In genomic region chr10:117764598-117764997, GRCm38 (mm10) we compare ENCODE assay signal across 28 mouse cellular contexts. TPM values are rescaled to one million over a fixed set of nuclear protein-coding genes. Genes with fewer than 3 reads are reported as not detected.
A peak's percentile ranks its signal among the peaks of the same experiment; 100 is the strongest.
DNase-seq lines count a peak whose midpoint lies in the region; ATAC-seq and TF ChIP-seq lines count a peak whose summit lies in the region.
"Had no signal": no experiment of that assay in that cellular context is flagged by ENCODE, and none has a peak within 500 bp of the region (broad histone marks: within the 10 kb centered on the region; RNA-seq: fewer than 3 reads in every experiment).

No protein-coding gene starts in this region.

- TF ChIP-seq CTCF in kidney, adult 2 months (conservative IDR thresholded peaks at IDR 0.05; ENCODE audit: insufficient read depth, insufficient read length, low read depth, low read length): no peak
- TF ChIP-seq CTCF in intestine, postnatal 0 days (IDR thresholded peaks at IDR 0.05; ENCODE audit: low read depth): no peak
- no peak for TF ChIP-seq CTCF in layer of hippocampus, adult 2 months (conservative IDR thresholded peaks at IDR 0.05)

- H3K79me2 ChIP-seq in macrophage (ENCODE audit: inconsistent target): no peaks in the 10 kb centered on the region

- ATAC-seq in kidney, embryonic 14.5 days (ENCODE audit: low FRiP score, low TSS enrichment): no peak
- ATAC-seq in intestine, postnatal 0 days: peak; percentile 92
- ATAC-seq: activated CD4-positive, CD25-positive, alpha-beta regulatory T cell, adult 4 months; forebrain, embryonic 16.5 days; liver, postnatal 0 days; midbrain, embryonic 16.5 days; Patski had no signal

- no peaks in the 10 kb centered on the region; the same call in 1 of the 2 replicates for H3K4me1 ChIP-seq in kidney, adult 2 months (ENCODE audit: control insufficient read depth, insufficient read depth, low read length)
- no peaks in the 10 kb centered on the region for H3K4me1 ChIP-seq in kidney, embryonic 14.5 days (ENCODE audit: control insufficient read depth, insufficient read depth, low read length)
- no peaks in the 10 kb centered on the region for H3K4me1 ChIP-seq in intestine, postnatal 0 days (replicated peaks; ENCODE audit: control insufficient read depth, insufficient read depth, low read length)
- H3K4me1 ChIP-seq: forebrain, embryonic 10.5 days; heart, embryonic 13.5 days; kidney, embryonic 15.5 days; neural tube, embryonic 13.5 days had no signal

- no peak for TF ChIP-seq POLR2A in kidney, adult 2 months (IDR thresholded peaks at IDR 0.05; ENCODE audit: low read depth, low read length)

- peak; percentile 19 for DNase-seq in kidney, adult 2 months
- DNase-seq in 416B (ENCODE audit: low read depth): peak; percentile 28
- DNase-seq in embryo, embryonic 10.5 days (ENCODE audit: low spot score): no peak
- DNase-seq in embryo, embryonic 10 days (ENCODE audit: low spot score): no peak
- no peak for DNase-seq in layer of hippocampus, adult 2 months (ENCODE audit: low spot score in 2 of 2)
- DNase-seq: adrenal gland, postnatal 10 days; B cell, adult 2 months; cerebellum, adult 9-11 months; gastrocnemius, postnatal 14 days; heart, adult 2 months; heart, postnatal 14 days; liver, postnatal 0 days; thymus, adult 2 months; thymus, postnatal 4 days had no signal

- no peak overlapping the region for H3K9ac ChIP-seq in kidney, embryonic 14.5 days (ENCODE audit: low read depth, low read length)
- no peak overlapping the region for H3K9ac ChIP-seq in intestine, postnatal 0 days (ENCODE audit: low read depth, low read length)
- H3K9ac ChIP-seq: heart, embryonic 13.5 days; kidney, embryonic 15.5 days; liver, postnatal 0 days; neural tube, embryonic 13.5 days had no signal

- H3K36me3 ChIP-seq in kidney, adult 2 months (ENCODE audit: control insufficient read depth, insufficient read depth, low read length): no peaks in the 10 kb centered on the region; the same call in 1 of the 2 replicates
- peaks cover 83% of the 10 kb centered on the region for H3K36me3 ChIP-seq in kidney, embryonic 14.5 days (ENCODE audit: control insufficient read depth, insufficient read depth, low read length)
- peaks cover 70% of the 10 kb centered on the region for H3K36me3 ChIP-seq in intestine, postnatal 0 days (ENCODE audit: control insufficient read depth, insufficient read depth)
- H3K36me3 ChIP-seq in macrophage (ENCODE audit: inconsistent target): peaks cover 33% of the 10 kb centered on the region; the same call in 1 of the 2 replicates

- H3K9me3 ChIP-seq in kidney, embryonic 14.5 days (ENCODE audit: control insufficient read depth, low read length): no peaks in the 10 kb centered on the region
- H3K9me3 ChIP-seq in intestine, postnatal 0 days (ENCODE audit: control insufficient read depth): no peaks in the 10 kb centered on the region
- H3K9me3 ChIP-seq: forebrain, embryonic 10.5 days; G1E; heart, embryonic 13.5 days; kidney, embryonic 15.5 days; neural tube, embryonic 13.5 days had no signal

- no peaks in the 10 kb centered on the region for H3K27me3 ChIP-seq in kidney, adult 2 months (replicated peaks; ENCODE audit: control insufficient read depth, insufficient read depth, low read length)
- H3K27me3 ChIP-seq in kidney, embryonic 14.5 days (ENCODE audit: control insufficient read depth, insufficient read depth, low read length): no peaks in the 10 kb centered on the region
- no peaks in the 10 kb centered on the region for H3K27me3 ChIP-seq in intestine, postnatal 0 days (replicated peaks; ENCODE audit: control insufficient read depth, insufficient read depth, low read length)
- H3K27me3 ChIP-seq: CH12.LX; heart, embryonic 13.5 days; kidney, embryonic 15.5 days; neural tube, embryonic 13.5 days; Patski had no signal

- no peak overlapping the region for H3K4me2 ChIP-seq in kidney, embryonic 14.5 days (replicated peaks; ENCODE audit: low read depth, low read length)
- no peak overlapping the region for H3K4me2 ChIP-seq in intestine, postnatal 0 days (replicated peaks; ENCODE audit: low read depth)
- H3K4me2 ChIP-seq: heart, embryonic 13.5 days; kidney, embryonic 15.5 days; neural tube, embryonic 13.5 days had no signal

- 63% methylated on average over 6 of the region's 6 CpGs for WGBS in kidney, adult 2 months
- WGBS in kidney, embryonic 14.5 days: 93% methylated on average over 6 of the region's 6 CpGs
- 50% methylated on average over 6 of the region's 6 CpGs for WGBS in intestine, postnatal 0 days
- WGBS in macrophage (ENCODE audit: missing documents): 69% methylated on average over 6 of the region's 6 CpGs

- H3K27ac ChIP-seq in kidney, adult 2 months (ENCODE audit: insufficient read depth, low read depth, low read length): no peak overlapping the region
- H3K27ac ChIP-seq in kidney, embryonic 14.5 days (ENCODE audit: low read depth, low read length): no peak overlapping the region
- peak overlapping the region; percentile 35; the same call in 1 of the 2 replicates for H3K27ac ChIP-seq in intestine, postnatal 0 days (ENCODE audit: low read depth, low read length)
- H3K27ac ChIP-seq in macrophage: 0 out of 2 replicates have a peak overlapping the region, but pooled peaks have one; percentile 2
- no peak overlapping the region for H3K27ac ChIP-seq in layer of hippocampus, adult 2 months
- H3K27ac ChIP-seq: forebrain, embryonic 10.5 days; heart, adult 2 months; heart, embryonic 13.5 days; kidney, embryonic 15.5 days; neural tube, embryonic 13.5 days had no signal

- no peak overlapping the region for H3K4me3 ChIP-seq in kidney, adult 2 months (ENCODE audit: insufficient read depth, low read depth, low read length)
- H3K4me3 ChIP-seq in kidney, embryonic 14.5 days (ENCODE audit: low read length): no peak overlapping the region
- H3K4me3 ChIP-seq in intestine, postnatal 0 days (ENCODE audit: low read depth, low read length): no peak overlapping the region
- no peak overlapping the region for H3K4me3 ChIP-seq in macrophage (ENCODE audit: inconsistent target)
- no peak overlapping the region for H3K4me3 ChIP-seq in layer of hippocampus, adult 2 months
- H3K4me3 ChIP-seq: forebrain, embryonic 10.5 days; heart, adult 2 months; heart, embryonic 13.5 days; kidney, embryonic 15.5 days; myocyte; neural tube, embryonic 13.5 days had no signal

RNA-seq across cellular contexts. Expression of gene Slc35e3, which starts 18.4 kb away (rescaled TPM):
- polyA plus RNA-seq in kidney, adult 2 months (2012; rRNA removed): 37.1 and 39.1 TPM in 2 replicates
- 7.5 and 12.5 TPM in 2 replicates for polyA plus RNA-seq in kidney, embryonic 14.5 days (2014; fragmentation: Nextera tagmentation; extraction: Ambion mirVana)
- 13.5 TPM in 2 replicates for polyA plus RNA-seq in intestine, postnatal 0 days (2015; fragmentation: Nextera tagmentation; extraction: Ambion mirVana)
- 10 to 100 TPM in 9 of 26 experiments, 1 to 10 TPM in 17; 5.3 to 16.2 (median 8.5) TPM for total RNA-seq in macrophage (2018; cell fraction: chromatin; rRNA removed)
- 10 to 100 TPM in 7 of 26 experiments, 1 to 10 TPM in 19; 6.6 to 12.5 (median 8.7) TPM for total RNA-seq in macrophage (2018; cell fraction: cytosol; rRNA removed)
- 10 to 100 TPM in 25 of 26 experiments, 1 to 10 TPM in 1; 9.2 to 24.5 (median 13.9) TPM for total RNA-seq in macrophage (2018; cell fraction: nucleus; rRNA removed)
- polyA plus RNA-seq in macrophage (2018): 6.8 to 12.7 TPM (median 9.9 TPM) in 3 replicates
- total RNA-seq in layer of hippocampus, adult 2 months (2021): 10 to 100 TPM; 31.4 to 33.1 TPM

RNA-seq across cellular contexts. Expression of gene Nup107, which starts 27.9 kb away (rescaled TPM):
- 3.7 and 4.6 TPM in 2 replicates for polyA plus RNA-seq in kidney, adult 2 months (2012; rRNA removed)
- 48.6 and 77.5 TPM in 2 replicates for polyA plus RNA-seq in kidney, embryonic 14.5 days (2014; fragmentation: Nextera tagmentation; extraction: Ambion mirVana)
- 13.5 and 16.2 TPM in 2 replicates for polyA plus RNA-seq in intestine, postnatal 0 days (2015; fragmentation: Nextera tagmentation; extraction: Ambion mirVana)
- total RNA-seq in macrophage (2018; cell fraction: chromatin; rRNA removed): 10 to 100 TPM in 17 of 26 experiments, 1 to 10 TPM in 9; 4.5 to 32.4 (median 15.9) TPM
- 10 to 100 TPM in 1 of 26 experiments, 1 to 10 TPM in 25; 2.7 to 10.6 (median 6.8) TPM for total RNA-seq in macrophage (2018; cell fraction: cytosol; rRNA removed)
- total RNA-seq in macrophage (2018; cell fraction: nucleus; rRNA removed): 10 to 100 TPM in 9 of 26 experiments, 1 to 10 TPM in 17; 3.0 to 32.6 (median 9.2) TPM
- polyA plus RNA-seq in macrophage (2018): 8.0 to 24.8 TPM (median 17.9 TPM) in 3 replicates
- 10 to 100 TPM; 15.5 to 19.4 TPM for total RNA-seq in layer of hippocampus, adult 2 months (2021)

RNA-seq across cellular contexts. Expression of gene Mdm2, which starts 54.0 kb away (rescaled TPM):
- polyA plus RNA-seq in kidney, adult 2 months (2012; rRNA removed): 21.9 and 22.9 TPM in 2 replicates
- polyA plus RNA-seq in kidney, embryonic 14.5 days (2014; fragmentation: Nextera tagmentation; extraction: Ambion mirVana): 38.6 and 65.6 TPM in 2 replicates
- polyA plus RNA-seq in intestine, postnatal 0 days (2015; fragmentation: Nextera tagmentation; extraction: Ambion mirVana): 16.5 and 19.8 TPM in 2 replicates
- total RNA-seq in macrophage (2018; cell fraction: chromatin; rRNA removed): 1,000 to 10,000 TPM in 12 of 26 experiments, 100 to 1,000 TPM in 14; 488 to 3,376 (median 837) TPM
- 100 to 1,000 TPM in 16 of 26 experiments, 10 to 100 TPM in 10; 72.5 to 455 (median 128) TPM for total RNA-seq in macrophage (2018; cell fraction: cytosol; rRNA removed)
- total RNA-seq in macrophage (2018; cell fraction: nucleus; rRNA removed): 1,000 to 10,000 TPM in 7 of 26 experiments, 100 to 1,000 TPM in 19; 303 to 1,681 (median 684) TPM
- 68.8 to 97.8 TPM (median 84.1 TPM) in 3 replicates for polyA plus RNA-seq in macrophage (2018)
- 10 to 100 TPM; 55.1 to 66.0 TPM for total RNA-seq in layer of hippocampus, adult 2 months (2021)

Comparison
In these comparisons a context has a peak if more than half of its experiments do, and no peak if none do; other contexts are left out.
1. DNase-seq: peak in kidney, adult 2 months (single experiment) and 416B (single experiment); none in embryo, embryonic 10.5 days (single experiment), embryo, embryonic 10 days (single experiment) and layer of hippocampus, adult 2 months (0 of 2).
2. H3K27ac ChIP-seq: peak in intestine, postnatal 0 days (single experiment) and macrophage (single experiment); none in kidney, adult 2 months (single experiment), kidney, embryonic 14.5 days (single experiment) and layer of hippocampus, adult 2 months (single experiment).